Mouse (Mus musculus) myocyte (in vitro differentiated cells): ENCODE measurements around the gene Plcb1.

ENCODE experiments used
- CEBPB ChIP-seq: IDR thresholded peaks from 2 replicates; pipeline ENCODE4 v1.6.1; 2011; ENCODE audit warnings: mild to moderate bottlenecking, moderate library complexity; ENCODE audit not compliant: poor library complexity, insufficient read depth, severe bottlenecking
- MYOD1 ChIP-seq, 3 experiments: IDR thresholded peaks; one replicate each; pipeline ENCODE4 v1.6.1; 2011; ENCODE audit warnings: control low read depth in 2 of 3, low read depth in 2 of 3, mild to moderate bottlenecking in 2 of 3, moderate library complexity in 1 of 3; ENCODE audit not compliant: insufficient read length in 2 of 3, control insufficient read depth in 1 of 3
- POLR2A ChIP-seq: IDR thresholded peaks from one replicate; pipeline ENCODE4 v1.6.1; 2011; ENCODE audit warnings: low read depth, mild to moderate bottlenecking, control low read depth, moderate library complexity; ENCODE audit not compliant: insufficient read length
- TCF12 ChIP-seq: IDR thresholded peaks from one replicate; pipeline ENCODE4 v1.6.1; 2011; ENCODE audit warnings: mild to moderate bottlenecking, control low read depth; ENCODE audit not compliant: poor library complexity, insufficient read depth, severe bottlenecking

- TF ChIP-seq POLR2A (no peak), TCF12 (no peak), CEBPB (no peak), MYOD1 (IDR thresholded peaks at IDR 0.05; ENCODE audit: control insufficient read depth in 1 of 3, insufficient read length in 2 of 3, low read depth in 2 of 3) (no peak)
Observed at GRCm38 (mm10) chr2:134800226-134800625, 14.4 kb downstream of the Plcb1 start.
